Comparison of ENCODE assay signal across 11 mouse cellular contexts in genomic region chr10:61374771-61375481, GRCm38 (mm10). TPM values are rescaled to one million over a fixed set of nuclear protein-coding genes. Genes with fewer than 3 reads are reported as not detected.
DNase-seq lines count a peak whose midpoint lies in the region; ATAC-seq and TF ChIP-seq lines count a peak whose summit lies in the region.
"Had no signal": no experiment of that assay in that cellular context is flagged by ENCODE, and none has a peak within 500 bp of the region (broad histone marks: within the 10 kb centered on the region; RNA-seq: fewer than 3 reads in every experiment).

No protein-coding gene starts in this region.

- no peak for TF ChIP-seq POLR2A in heart, adult 2 months (IDR thresholded peaks at IDR 0.05; ENCODE audit: insufficient read depth, low read depth, low read length)
- no peak for TF ChIP-seq POLR2A in lung, adult 2 months (IDR thresholded peaks at IDR 0.05; ENCODE audit: borderline replicate concordance, extremely low read depth, low read depth, low read length)
- no peak for TF ChIP-seq POLR2A in olfactory bulb, adult 2 months (IDR thresholded peaks at IDR 0.05; ENCODE audit: insufficient read depth, low read depth, low read length)

- H3K36me3 ChIP-seq in heart, adult 2 months (ENCODE audit: control insufficient read depth, insufficient read depth, low read length), result peaks cover 12% of the 10 kb centered on the region
- H3K36me3 ChIP-seq in lung, embryonic 15.5 days, result no peaks in the 10 kb centered on the region
- no peaks in the 10 kb centered on the region for H3K36me3 ChIP-seq in heart, embryonic 15.5 days
- H3K36me3 ChIP-seq: limb, embryonic 15.5 days had no signal

- TF ChIP-seq EP300 in heart, adult 2 months (IDR thresholded peaks at IDR 0.05; ENCODE audit: insufficient read depth, low read depth, low read length), result no peak

- H3K4me3 ChIP-seq in heart, adult 2 months, result no peak overlapping the region
- no peak overlapping the region for H3K4me3 ChIP-seq in lung, embryonic 15.5 days
- no peak overlapping the region for H3K4me3 ChIP-seq in lung, adult 2 months (replicated peaks; ENCODE audit: extremely low read depth, low read depth, low read length)
- no peak overlapping the region for H3K4me3 ChIP-seq in heart, embryonic 15.5 days
- H3K4me3 ChIP-seq in olfactory bulb, adult 2 months (ENCODE audit: insufficient read depth, low read depth, low read length), result no peak overlapping the region
- H3K4me3 ChIP-seq: limb, embryonic 15.5 days had no signal

- H3K4me1 ChIP-seq in heart, adult 2 months (ENCODE audit: control insufficient read depth, insufficient read depth, low read length), result peaks cover 56% of the 10 kb centered on the region
- peaks cover 69% of the 10 kb centered on the region for H3K4me1 ChIP-seq in lung, embryonic 15.5 days
- peaks cover 62% of the 10 kb centered on the region for H3K4me1 ChIP-seq in lung, adult 2 months (ENCODE audit: control insufficient read depth, insufficient read depth, low read length)
- H3K4me1 ChIP-seq in heart, embryonic 15.5 days (replicated peaks), result peaks cover 90% of the 10 kb centered on the region
- H3K4me1 ChIP-seq in olfactory bulb, adult 2 months (ENCODE audit: control insufficient read depth, insufficient read depth, low read length), result peaks cover 29% of the 10 kb centered on the region

- H3K9me3 ChIP-seq in lung, embryonic 15.5 days, result no peaks in the 10 kb centered on the region
- H3K9me3 ChIP-seq in heart, embryonic 15.5 days (replicated peaks), result no peaks in the 10 kb centered on the region
- H3K9me3 ChIP-seq: limb, embryonic 15.5 days had no signal

- intact Hi-C loops in heart, adult 2 months (cut with DNase I), result no loop called here
- intact Hi-C loops in heart, postnatal 25 days (cut with DNase I), result no loop called here

- WGBS in heart, adult 2 months, result 49% methylated on average over 6 of the region's 6 CpGs
- WGBS in lung, embryonic 15.5 days, result 53% methylated on average over 6 of the region's 6 CpGs
- WGBS in lung, adult 2 months, result 39% methylated on average over 6 of the region's 6 CpGs
- WGBS in heart, embryonic 15.5 days, result 59% methylated on average over 6 of the region's 6 CpGs
- 70% methylated on average over 6 of the region's 6 CpGs for WGBS in olfactory bulb, adult 2 months

- TF ChIP-seq CTCF in heart, adult 2 months (IDR thresholded peaks at IDR 0.05), result no peak
- no peak for TF ChIP-seq CTCF in lung, adult 2 months (IDR thresholded peaks at IDR 0.05; ENCODE audit: insufficient read depth, low read length)
- TF ChIP-seq CTCF in olfactory bulb, adult 2 months (IDR thresholded peaks at IDR 0.05; ENCODE audit: insufficient read depth, low read depth, low read length), result no peak

- no peak overlapping the region for H3K9ac ChIP-seq in heart, adult 2 months (ENCODE audit: low read depth, low read length)
- no peak overlapping the region for H3K9ac ChIP-seq in lung, embryonic 15.5 days
- no peak overlapping the region for H3K9ac ChIP-seq in heart, embryonic 15.5 days
- H3K9ac ChIP-seq: limb, embryonic 15.5 days had no signal

- peak in 1 of 2 experiments; percentile 37 for DNase-seq in heart, adult 2 months
- DNase-seq in heart, postnatal 25 days (ENCODE audit: low spot score), result no peak
- no peak for DNase-seq in lung, adult 2 months
- no peak for DNase-seq in gastrocnemius, adult 8-10 months (ENCODE audit: low spot score in 2 of 2)
- DNase-seq in urinary bladder, postnatal 10 days (ENCODE audit: low spot score), result no peak
- DNase-seq: cerebellum, postnatal 36 days had no signal

- ATAC-seq in lung, embryonic 15.5 days (ENCODE audit: borderline replicate concordance, extremely low read depth, low FRiP score, low TSS enrichment), result no peak
- no peak for ATAC-seq in heart, embryonic 15.5 days (replicated peaks; ENCODE audit: insufficient number of reproducible peaks, insufficient read depth, low FRiP score, low read depth)

- no peak overlapping the region for H3K4me2 ChIP-seq in lung, embryonic 15.5 days
- H3K4me2 ChIP-seq in heart, embryonic 15.5 days, result no peak overlapping the region
- H3K4me2 ChIP-seq: limb, embryonic 15.5 days had no signal

- peak overlapping the region; percentile 62 for H3K27ac ChIP-seq in heart, adult 2 months
- H3K27ac ChIP-seq in lung, embryonic 15.5 days, result peak overlapping the region; percentile 49
- peak overlapping the region; percentile 56 for H3K27ac ChIP-seq in heart, embryonic 15.5 days
- H3K27ac ChIP-seq in olfactory bulb, adult 2 months (ENCODE audit: insufficient read depth, low read depth, low read length), result 0 out of 2 replicates have a peak overlapping the region, but pooled peaks have one; percentile 30
- H3K27ac ChIP-seq: limb, embryonic 15.5 days had no signal

- H3K27me3 ChIP-seq in heart, adult 2 months (ENCODE audit: control insufficient read depth, insufficient read depth, low read length), result no peaks in the 10 kb centered on the region
- no peaks in the 10 kb centered on the region for H3K27me3 ChIP-seq in lung, embryonic 15.5 days
- H3K27me3 ChIP-seq in heart, embryonic 15.5 days, result no peaks in the 10 kb centered on the region
- H3K27me3 ChIP-seq: limb, embryonic 15.5 days had no signal

- H3K79me2 ChIP-seq in heart, adult 2 months (replicated peaks; ENCODE audit: control insufficient read depth, insufficient read depth, low read length), result peaks cover 5% of the 10 kb centered on the region

RNA-seq across cellular contexts. Expression of gene Pald1, which starts 8.4 kb away (rescaled TPM):
- total RNA-seq in heart, adult 2 months (2021), result 10 to 100 TPM; 15.3 to 17.6 TPM
- 17.7 and 20.4 TPM in 2 replicates for polyA plus RNA-seq in heart, adult 2 months (2012; rRNA removed)
- total RNA-seq in heart, postnatal 25 days (2021), result 10 to 100 TPM; 16.1 to 21.9 TPM
- polyA plus RNA-seq in lung, embryonic 15.5 days (2015; fragmentation: Nextera tagmentation; extraction: Ambion mirVana), result 47.5 and 48.1 TPM in 2 replicates
- 69.1 and 76.2 TPM in 2 replicates for polyA plus RNA-seq in lung, adult 2 months (2012; rRNA removed)
- 21.8 and 25.9 TPM in 2 replicates for polyA plus RNA-seq in heart, embryonic 15.5 days (2015; fragmentation: Nextera tagmentation; extraction: Ambion mirVana)
- polyA plus RNA-seq in olfactory bulb, adult 2 months (2012; ENCODE audit: insufficient read depth, insufficient read length, low replicate concordance, missing spikeins), result not detected in 2 replicates
- total RNA-seq in gastrocnemius, adult 8-10 months (2022), result 1 to 10 TPM; 2.7 to 5.7 (median 4.5) TPM

RNA-seq across cellular contexts. Expression of gene Nodal, which starts 42.8 kb away (rescaled TPM):
- under 1 TPM in 1 of 2 experiments, not detected in 1; 0.10 TPM for total RNA-seq in heart, adult 2 months (2021)
- 0.04 and 0.38 TPM in 2 replicates for polyA plus RNA-seq in heart, adult 2 months (2012; rRNA removed)
- total RNA-seq in heart, postnatal 25 days (2021), result under 1 TPM in 1 of 2 experiments, not detected in 1; 0.10 TPM
- 0.09 TPM in 1 of 2 replicates, not detected in the other for polyA plus RNA-seq in lung, embryonic 15.5 days (2015; fragmentation: Nextera tagmentation; extraction: Ambion mirVana)
- polyA plus RNA-seq in lung, adult 2 months (2012; rRNA removed), result 0.15 and 0.24 TPM in 2 replicates
- 0.09 TPM in 2 replicates for polyA plus RNA-seq in heart, embryonic 15.5 days (2015; fragmentation: Nextera tagmentation; extraction: Ambion mirVana)
- polyA plus RNA-seq in olfactory bulb, adult 2 months (2012; ENCODE audit: insufficient read depth, insufficient read length, low replicate concordance, missing spikeins), result not detected in 2 replicates
- total RNA-seq in gastrocnemius, adult 8-10 months (2022), result under 1 TPM in 3 of 4 experiments, not detected in 1; 0.12 to 0.24 (median 0.13) TPM
- total RNA-seq: adrenal gland, adult 8-10 months had no signal
